Mouse (Mus musculus) adrenal gland, adult 8-10 months (tissue): Measurements from ENCODE around the gene Ccdc85b. TPM values are rescaled to one million over a fixed set of nuclear protein-coding genes. Genes with fewer than 3 reads are reported as not detected.
"Not testable (repeated sequence)": the region's sequence is repeated elsewhere in the genome, so short reads cannot be mapped to it uniquely, and the experiment has no call there.

Experiments
- DNase-seq: peaks from one replicate; pipeline ENCODE4 v3.0.0; 2022
- total RNA-seq, 4 experiments: library from RNA; stranded (reverse); gene quantifications; 2 replicates each; pipeline ENCODE4 v1.2.4; 2022

The Ccdc85b gene
- 10 to 100 TPM in 3 of 4 experiments, 1 to 10 TPM in 1; 8.9 to 12.4 (median 11.4) TPM for total RNA-seq

DNA sequence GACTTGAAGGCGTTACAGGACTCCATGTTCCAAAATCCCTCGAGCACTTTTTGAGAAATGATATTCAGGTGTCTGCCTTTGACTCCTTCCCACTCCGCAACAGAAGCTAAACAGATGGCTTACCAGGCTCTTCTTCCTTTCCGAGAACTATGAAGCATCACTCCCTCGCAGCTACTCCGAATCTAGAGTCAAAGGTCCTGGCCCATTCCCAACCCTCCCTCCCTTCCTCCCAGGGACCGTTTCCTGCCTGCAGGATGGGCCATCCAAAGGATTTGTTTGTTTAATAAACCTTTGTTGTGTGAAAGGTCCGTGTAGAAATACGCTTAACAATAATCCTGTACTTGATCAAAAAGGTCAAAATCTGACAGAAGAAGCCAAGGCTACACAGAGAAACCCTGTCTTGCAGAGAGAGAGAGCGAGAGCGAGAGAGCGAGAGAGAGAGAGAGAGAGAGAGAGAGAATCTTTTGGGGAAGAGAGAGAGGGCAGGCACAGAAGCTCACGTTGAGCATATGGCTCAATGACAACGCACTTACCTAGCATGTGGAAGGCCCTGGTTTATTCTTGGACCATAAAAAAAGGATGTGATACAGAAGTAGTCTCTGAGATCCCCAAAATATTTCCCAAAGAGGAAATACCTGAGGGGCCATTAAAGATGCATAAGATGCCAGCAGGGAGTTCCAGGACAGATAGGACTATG lies at the start of gene Ccdc85b:
Gene Ccdc85b (minus strand): TSS at position 149 of the 697 bp plus-strand sequence.
- DNase-seq: no peak

DNA sequence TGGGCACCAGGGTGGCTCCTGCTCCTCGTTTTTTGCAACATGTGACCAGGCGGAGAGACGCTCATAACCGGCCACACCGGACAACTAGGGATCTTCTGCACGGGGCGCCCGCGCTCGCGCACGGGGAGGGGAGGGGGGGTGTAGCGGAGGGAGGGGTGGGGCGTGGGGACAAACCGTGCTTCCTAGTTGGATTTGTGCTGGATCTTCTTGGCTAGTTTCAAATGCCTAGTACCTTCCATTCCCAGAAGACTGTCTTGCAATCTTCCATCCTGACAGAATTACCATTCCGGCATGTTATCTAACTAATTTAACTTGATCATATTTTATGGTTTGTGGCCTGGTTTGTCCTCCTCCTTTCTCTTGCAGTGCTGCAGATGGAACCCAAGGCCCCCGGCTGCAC lies 46.0 kb upstream of the Ccdc85b start, which contains the start of gene 1700020D05Rik:
Gene 1700020D05Rik (minus strand): TSS at position 101 of the 400 bp plus-strand sequence.
- DNase-seq: no peak

DNA sequence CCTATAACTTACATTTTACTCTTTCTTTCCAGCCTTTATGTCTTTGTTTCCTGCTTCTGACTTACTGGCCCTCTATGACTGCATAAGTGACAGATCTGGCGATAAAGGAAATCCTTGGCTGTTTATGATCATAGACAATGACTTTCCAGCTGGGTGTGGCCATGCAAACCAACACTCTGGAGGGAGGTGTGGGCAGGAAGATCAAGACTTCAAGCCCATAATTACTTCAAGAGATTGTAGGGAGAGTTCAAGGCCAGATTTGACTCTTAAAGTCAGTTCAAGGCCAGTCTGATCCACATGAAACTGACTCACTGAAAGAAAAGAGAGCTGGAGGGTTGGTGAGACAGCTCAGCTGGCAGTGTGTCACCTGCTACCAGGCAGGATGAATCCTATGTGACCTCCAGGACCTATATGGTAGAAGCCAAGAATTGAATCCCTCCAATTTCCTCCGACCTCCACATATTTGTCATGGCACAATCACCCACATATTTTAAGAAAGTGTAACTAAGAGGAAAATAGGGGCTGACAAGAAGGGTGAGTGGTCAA lies 42.7 kb upstream of the Ccdc85b start:
- DNase-seq: no peak

DNA sequence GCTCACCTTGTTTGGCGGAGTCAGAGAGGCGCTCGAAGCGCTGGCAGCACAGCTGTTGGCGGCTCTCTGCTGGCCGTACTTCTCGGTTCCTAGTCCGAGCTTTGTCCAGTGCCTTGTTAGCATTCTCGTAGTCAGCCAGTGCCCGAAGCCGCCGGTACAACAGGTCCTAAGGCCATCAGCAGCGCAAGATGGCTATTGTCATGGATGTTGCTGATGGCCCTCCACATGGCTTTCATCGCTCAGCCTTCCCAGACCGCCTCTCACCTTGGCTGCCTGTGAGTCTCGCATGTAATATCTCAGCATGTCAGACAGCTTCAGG lies 38.3 kb upstream of the Ccdc85b start:
- DNase-seq: no peak

DNA sequence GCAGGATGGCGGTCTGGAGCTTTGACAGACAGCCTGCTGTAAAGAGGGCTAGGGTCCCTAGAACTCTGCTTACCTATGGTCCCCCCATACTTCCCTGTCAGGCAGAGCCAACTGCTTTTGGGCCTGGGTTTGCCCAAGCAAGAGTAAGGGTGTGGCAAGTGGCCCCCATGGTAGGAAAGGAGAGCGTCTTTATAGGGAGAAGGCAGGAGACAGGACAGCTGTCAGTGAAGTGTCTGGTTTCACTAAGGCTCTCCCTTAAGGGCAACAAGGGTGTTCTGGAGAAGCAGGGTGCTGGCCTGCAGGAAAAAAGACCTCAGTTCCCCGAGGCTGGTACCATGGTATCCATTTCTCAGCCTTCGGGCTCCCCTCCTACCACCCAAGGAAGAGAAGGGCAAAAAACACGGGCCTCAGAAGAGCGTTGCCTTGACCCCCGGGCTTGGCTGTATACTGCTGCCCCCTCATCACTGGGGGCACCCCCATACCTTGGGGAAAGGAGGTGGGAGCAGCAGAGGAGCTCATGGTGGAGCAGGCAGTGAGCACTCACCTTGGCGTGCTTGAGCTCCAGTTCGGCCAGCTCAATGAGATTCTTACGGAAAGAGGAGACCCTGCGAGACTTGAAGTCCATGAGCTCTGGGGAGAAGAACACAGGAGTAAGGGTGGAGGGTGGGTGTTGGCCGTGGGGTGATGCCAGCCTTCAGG lies 37.8 kb upstream of the Ccdc85b start:
- DNase-seq: no peak

DNA sequence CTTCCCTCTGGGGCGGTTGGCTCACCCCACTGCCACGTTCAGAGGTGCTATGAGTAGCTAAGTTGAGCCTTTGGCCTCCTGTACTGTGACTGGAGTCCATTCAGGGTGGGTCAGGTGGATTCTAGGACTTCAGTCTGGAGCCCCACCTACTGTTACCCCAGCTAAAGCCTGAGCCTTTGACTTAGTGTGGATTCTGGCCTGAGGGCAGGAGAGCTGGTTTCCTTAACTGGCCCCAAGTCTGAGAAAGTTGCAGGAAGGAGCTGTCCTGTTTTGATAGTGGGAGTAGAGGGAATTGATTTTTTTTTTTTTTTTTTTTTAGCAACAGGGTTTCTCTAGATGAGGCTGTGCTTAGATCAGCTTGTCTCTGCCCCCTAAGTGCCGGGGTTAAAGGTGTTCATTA lies 36.6 kb upstream of the Ccdc85b start:
- no peak for DNase-seq

DNA sequence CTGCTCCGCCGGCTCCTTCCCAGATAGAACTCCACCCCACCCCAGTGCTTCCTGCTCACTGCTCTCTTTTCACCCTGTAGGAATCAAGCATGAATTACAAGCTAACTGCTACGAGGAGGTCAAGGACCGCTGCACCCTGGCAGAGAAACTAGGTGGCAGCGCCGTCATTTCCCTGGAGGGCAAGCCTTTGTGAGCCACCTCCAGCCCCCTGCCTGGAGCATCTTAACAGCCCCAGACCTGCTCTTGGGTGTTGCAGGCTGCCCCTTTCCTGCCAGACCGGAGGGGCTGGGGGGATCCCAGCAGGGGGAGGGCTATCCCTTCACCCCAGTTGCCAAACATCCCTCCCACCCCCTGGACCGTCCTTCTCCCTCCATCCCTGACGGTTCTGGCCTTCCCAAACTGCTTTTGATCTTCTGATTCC lies 35.6 kb upstream of the Ccdc85b start:
- DNase-seq: not testable (repeated sequence)

DNA sequence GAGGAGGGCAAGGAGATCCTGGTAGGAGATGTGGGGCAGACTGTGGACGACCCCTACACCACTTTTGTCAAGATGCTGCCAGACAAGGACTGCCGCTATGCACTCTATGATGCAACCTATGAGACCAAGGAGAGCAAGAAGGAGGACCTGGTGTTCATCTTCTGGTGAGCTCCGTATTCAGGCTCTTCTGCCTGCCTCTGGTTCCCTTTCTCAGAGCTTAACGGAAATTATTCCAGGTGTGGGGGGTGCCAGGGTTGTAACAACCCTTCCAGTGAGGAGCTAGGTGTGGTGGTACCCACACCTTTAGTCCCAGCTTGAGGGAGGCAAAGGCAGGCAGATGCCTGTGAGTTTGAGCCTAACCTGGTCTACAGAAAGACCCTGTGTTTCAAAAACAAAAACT lies 34.9 kb upstream of the Ccdc85b start:
- DNase-seq: no peak

DNA sequence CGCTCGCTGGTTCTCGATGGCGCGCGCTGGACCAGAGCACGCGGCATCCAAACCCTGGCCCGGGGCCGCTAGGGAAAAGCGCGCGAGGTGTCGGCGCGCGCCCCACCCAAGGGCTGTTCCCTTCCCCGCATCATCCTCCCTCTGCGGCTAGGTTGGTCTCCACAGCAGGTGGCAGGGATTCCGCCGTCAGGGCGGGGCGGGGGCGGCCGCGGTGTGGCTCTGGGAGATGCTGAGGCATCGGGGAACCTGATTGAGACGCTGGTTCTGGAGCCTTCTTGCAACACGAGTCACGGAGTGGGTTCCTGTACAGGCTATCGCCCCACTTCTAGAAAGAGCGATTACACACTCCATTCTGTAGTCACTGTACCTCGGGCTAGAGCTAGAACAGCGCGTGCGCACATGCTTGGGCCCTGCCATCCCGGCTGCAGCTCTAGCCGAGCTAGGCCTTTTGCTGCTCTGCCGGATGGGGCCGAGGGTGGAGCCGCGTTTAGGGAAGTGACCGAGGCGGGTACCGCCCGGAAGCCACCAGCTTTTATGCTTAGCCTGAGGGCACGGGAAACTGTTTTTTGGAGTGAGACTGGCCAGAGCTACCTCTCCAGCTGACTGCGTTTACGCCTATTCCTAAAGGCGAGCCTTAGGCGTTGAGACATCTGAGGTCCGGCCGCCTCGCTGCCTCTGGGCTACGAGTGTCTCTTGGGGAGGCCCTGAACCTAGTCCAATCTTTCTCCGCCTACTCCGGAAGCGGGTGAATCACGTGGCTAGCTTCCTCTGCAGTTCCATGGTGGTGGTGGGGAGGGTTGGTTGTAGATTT lies 33.4 kb upstream of the Ccdc85b start:
- peak; percentile 85 for DNase-seq

DNA sequence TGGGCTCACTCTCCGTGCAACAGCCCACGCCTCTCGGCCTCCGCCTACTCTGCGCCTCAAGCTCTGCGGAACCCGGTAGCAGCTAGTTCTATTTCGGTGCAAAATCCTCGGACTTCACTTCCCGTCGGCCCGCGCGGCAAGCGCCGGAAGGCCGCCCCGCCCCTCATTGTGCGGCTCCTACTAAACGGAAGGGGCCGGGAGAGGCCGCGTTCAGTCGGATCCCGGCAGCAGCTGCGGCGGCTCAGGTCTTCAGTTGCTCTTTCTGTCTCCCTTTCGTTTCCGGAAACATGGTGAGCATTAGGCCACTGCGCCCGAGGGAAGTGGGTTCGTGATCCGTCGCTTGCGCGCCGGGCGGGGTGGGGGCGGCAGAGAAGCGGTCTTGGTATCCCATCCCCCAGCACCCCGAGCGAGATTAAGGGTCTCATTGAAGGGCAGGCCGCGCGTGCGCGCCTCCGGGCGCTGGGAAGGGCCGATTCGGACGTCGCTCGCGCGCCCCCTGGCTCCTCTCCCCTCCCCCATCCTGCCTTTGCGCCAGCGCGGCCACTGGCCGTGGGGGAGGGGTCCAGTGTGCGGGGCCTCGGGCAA lies 32.7 kb upstream of the Ccdc85b start, which contains the start of gene Cfl1:
Gene Cfl1 (plus strand): TSS at position 143 of the 585 bp plus-strand sequence.
- DNase-seq: peak; percentile 94

DNA sequence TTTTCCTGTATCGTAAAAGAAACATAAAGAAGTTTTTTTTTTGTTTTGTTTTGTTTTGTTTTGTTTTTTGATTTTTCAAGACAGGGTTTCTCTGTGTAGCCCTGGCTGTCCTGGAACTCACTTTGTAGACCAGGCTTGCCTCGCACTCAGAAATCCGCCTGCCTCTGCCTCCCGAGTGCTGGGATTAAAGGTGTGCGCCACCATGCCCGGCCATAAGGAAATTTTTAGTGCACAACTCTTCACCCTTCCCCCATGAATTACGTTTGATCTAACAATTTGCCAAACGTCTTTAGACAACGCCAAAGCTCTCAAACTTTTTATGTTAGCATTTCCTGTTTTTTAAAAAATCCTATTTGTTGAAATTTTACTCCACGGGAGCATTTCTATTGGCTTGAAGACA lies 32.0 kb upstream of the Ccdc85b start:
- DNase-seq: not testable (repeated sequence)

DNA sequence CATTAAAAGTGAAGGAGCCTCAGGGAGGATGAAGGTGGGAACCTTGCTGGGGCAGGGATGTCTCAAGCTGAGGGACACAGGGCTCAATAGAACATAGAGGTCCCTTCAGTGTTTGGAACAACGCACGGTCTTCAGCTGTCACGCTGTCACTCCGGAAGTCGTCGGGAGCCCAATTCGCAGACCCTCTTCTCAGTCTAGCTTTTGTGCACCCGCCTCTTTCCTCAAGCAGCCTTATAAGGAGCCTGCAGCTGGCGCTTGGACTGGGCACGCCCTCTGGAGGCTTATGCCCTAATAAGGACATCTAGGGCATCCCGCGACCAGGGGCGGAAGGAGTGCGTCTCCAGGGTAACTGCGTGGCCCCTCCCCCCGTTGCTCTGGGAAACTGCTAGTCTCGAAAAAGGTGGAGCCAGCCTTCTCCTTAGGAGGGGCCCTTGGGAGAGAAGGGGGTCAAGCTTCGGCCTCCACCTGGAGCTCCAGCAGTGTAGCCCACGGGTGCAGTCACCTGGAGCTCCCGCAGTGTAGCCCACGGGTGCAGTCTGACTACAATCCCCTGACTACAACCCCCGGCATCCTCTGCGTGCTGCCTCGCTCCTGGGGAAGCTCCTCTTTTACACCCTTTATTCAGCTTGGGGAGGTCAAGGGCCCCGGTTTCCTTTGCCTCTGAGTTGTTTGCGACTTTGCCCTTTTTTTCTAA lies 31.3 kb upstream of the Ccdc85b start:
- DNase-seq: peak; percentile 96

DNA sequence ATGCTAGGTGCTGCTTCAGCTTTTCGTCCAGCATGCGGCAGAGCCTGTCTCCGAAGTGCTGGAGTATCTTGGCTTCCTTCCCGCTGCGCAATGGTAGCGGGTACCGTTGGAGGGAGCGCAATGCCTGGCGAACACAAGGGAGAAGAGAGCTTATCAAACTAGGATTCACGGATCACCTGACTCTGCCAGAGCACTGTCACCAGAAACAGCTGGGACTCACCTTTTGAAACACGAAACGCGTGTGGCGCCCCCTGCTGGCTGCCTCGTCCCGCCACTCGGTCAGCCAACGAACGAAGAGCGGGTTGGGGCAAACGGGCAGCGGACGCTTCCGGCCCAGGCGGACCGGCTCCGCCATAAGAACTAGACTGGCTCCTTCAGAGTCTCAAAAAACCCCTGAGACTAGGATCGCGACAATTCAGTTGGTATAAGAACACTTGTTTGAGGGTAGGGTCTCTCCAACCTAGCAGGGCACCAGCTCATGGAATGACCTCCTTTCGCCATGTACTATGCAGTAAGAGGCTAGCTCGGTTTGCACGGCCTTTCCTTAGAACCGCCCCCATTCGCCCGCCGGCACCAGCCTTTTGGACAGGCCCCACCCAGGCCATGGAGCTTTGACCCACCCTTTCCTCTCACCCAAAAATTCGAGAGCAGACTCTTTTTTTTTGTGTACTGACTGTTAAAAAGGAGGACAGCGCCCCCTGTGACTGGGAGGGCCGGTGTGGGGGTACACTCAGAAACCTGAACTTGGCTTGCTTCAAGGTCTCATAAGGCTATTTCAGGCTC lies 30.3 kb upstream of the Ccdc85b start, which contains the start of gene Mus81:
Gene Mus81 (minus strand): TSS at position 635 of the 783 bp plus-strand sequence.
- DNase-seq: peak; percentile 97

DNA sequence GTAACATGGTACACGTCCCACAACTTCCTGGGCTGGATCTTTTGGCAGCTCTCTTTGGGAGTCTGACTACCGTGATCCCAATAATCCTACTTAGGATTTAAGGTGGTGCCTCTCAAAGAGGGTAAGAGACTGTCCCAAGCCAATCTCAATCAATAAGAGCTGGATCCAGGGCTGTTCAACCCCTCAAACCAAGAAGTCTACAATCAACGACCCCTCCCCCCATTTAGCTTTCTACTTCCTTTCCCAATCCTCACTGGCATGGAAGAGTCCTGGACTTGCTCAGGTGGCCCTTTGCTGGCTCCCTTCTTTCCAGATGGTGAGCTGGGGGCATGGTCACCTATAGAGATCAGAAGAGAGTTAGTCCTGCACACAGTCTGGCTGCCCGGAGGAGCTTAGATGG lies 29.1 kb upstream of the Ccdc85b start:
- no peak for DNase-seq

DNA sequence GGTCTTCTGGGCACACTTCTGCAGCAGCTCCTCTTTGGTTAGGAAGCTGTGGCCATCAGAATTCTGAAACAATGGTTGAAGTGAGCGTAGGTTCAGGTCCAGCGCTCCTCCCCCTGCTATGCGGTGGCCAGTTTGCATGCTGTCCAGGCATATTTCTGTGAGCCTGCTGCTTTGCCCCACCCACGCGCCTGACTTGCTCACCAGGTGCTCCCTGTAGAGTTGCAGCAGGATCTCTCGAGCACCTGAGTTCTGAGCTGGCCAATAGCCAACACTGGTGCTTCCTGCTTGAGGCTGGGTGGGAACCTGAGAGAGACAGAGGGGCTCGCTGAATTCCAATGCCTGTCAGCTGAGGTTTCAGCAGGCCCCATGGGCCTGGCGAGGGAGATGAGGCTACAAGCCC lies 28.6 kb upstream of the Ccdc85b start:
- no peak for DNase-seq

DNA sequence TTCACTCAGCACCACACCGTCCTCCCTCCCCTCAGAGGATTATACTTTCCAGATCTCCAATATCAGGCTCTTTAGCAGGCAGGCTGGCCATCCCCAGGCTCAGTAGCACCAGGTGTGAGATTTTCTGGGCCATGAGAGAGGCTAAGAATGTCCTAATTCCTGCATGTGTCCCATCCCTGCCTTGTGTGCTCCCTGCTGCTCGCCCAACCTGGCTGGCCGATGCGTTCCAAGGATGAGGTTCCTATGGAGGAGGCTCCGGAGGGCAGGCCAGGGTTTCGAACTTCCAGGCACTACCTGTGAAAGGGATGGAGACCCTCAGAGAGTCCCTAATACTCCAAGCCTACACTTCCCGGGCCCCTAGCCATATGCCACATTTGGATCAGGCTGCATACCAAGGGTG lies 28.1 kb upstream of the Ccdc85b start:
- DNase-seq: no peak

DNA sequence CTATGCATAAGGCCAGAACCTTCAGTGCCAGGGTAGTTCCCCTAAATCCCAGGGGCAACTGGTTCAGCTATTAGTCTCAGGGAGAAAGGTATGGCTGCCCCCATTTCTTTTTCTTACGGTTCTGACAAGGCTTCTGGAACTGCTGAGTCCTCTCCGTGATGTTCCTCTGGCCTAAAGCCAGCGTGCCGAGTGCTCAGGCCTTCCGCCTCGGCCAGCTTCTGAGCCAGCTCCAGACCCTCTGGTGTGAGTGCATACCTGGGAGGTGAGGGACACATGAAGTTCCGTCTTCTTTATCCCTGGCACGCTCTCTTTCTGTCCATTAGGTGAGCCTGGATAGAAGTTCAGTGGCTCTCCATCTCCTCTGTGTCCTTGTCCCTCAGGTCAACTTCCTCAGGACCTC lies 27.7 kb upstream of the Ccdc85b start:
- DNase-seq: no peak

DNA sequence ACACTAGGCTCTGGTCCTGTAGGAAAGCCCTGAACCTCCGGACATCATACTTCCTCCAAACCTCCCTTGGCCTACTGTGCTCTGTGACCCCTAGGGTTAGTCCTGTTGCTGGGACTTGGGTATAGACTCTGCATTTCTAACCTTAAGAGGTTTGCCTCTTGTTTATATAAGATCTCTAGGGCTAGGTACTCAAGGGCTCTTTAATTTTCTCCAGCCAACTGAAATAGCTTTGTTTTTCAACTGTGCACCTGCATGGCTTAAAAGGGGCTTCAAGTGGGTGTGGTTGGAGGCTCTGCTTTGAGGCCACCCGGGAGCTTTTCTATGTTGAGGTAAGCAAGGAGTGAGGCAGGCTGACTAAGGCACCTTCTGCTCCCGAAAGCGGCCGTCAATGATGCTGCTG lies 26.8 kb upstream of the Ccdc85b start:
- DNase-seq: no peak

DNA sequence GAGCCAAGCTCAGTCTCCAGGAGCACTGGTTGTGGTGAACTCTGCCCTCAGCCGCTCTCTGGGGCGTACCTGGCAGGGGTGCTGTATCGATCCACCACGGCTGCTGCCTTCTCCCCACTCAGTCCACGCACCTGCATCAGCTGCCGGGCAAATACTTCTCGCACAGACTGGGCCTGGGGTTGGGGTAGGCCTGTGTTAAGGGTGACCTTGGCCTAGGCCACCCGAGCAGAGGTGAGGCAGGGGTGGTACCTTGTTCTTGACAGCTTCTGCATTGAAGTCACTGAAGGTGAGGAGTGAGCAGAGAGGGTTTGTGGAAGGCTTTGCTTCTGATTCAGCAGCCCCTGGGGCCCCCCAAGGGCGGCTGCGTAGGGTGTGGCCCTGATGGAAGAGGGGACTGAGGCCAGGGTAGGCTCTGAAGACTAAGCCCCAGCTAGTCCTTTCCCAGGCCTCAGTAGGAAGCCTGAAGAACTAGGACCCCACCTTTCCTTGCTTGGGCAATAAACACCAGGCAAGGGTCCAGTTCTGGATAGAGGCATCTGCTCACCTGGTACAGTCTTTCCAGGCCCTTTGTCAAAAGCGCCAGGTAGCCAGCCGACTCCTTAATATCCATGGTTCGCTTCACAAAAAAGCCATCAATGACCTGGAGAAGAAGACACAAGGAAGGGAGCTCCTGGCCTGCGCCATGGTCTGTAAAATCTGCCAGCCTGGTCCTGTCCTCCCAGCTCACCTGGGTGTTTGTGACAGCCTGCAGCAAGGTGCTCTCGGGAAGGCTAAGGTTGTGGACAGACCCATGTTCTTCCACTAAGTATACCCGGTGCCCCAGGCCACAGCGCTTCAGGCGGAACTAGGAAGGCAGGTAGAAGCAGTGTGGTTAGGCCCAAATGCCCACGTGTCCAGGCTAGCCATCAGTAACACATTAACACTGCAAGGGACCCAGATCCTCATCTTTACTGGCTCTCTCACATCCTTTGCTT lies 26.0 kb upstream of the Ccdc85b start:
- DNase-seq: no peak

DNA sequence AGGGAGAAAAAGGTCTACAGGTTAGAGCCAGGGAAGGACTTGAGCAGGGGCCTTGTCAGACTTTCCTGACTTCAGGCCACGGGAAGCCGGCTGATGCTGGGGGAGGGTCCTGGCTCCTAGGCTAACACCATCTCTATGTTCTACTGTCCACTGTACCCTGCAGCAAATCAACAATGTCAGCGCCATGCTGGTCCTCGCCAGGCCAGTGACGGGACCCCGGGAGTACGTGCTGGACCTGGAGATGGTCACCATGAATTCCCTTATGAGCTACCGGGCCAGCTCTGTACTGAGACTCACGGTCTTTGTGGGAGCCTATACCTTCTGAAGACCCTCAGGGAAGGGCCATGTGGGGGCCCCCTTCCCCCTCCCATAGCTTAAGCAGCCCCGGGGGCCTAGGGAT lies 23.7 kb upstream of the Ccdc85b start:
- no peak for DNase-seq
